In genomic region chr8:67560953-67561352, GRCm38 (mm10) we compare ENCODE assay signal across 35 mouse cellular contexts. TPM values are rescaled to one million over a fixed set of nuclear protein-coding genes. Genes with fewer than 3 reads are reported as not detected.
"Had no signal": no experiment of that assay in that cellular context is flagged by ENCODE, and none has a peak within 500 bp of the region (broad histone marks: within the 10 kb centered on the region; RNA-seq: fewer than 3 reads in every experiment).

No protein-coding gene starts in this region.

- H3K4me2 ChIP-seq: heart, embryonic 11.5 days; heart, embryonic 13.5 days; heart, embryonic 15.5 days; hindbrain, embryonic 13.5 days; intestine, embryonic 15.5 days; limb, embryonic 13.5 days; limb, embryonic 15.5 days had no signal

- H3K36me3 ChIP-seq: heart, embryonic 13.5 days; heart, embryonic 15.5 days; hindbrain, embryonic 13.5 days; intestine, embryonic 15.5 days; limb, embryonic 13.5 days; limb, embryonic 15.5 days had no signal

- H3K9ac ChIP-seq: heart, embryonic 13.5 days; heart, embryonic 15.5 days; hindbrain, embryonic 13.5 days; intestine, embryonic 15.5 days; limb, embryonic 13.5 days; limb, embryonic 15.5 days had no signal

- H3K27me3 ChIP-seq: heart, embryonic 13.5 days; heart, embryonic 15.5 days; hindbrain, embryonic 13.5 days; intestine, embryonic 15.5 days; limb, embryonic 13.5 days; limb, embryonic 15.5 days had no signal

- DNase-seq: gastrocnemius, adult 2 months; gastrocnemius, postnatal 10 days; gastrocnemius, postnatal 25 days; heart, adult 11 months; heart, adult 2 months; heart, postnatal 14 days; heart, postnatal 36 days; kidney, adult 18-20 months; kidney, adult 8-10 months; kidney, postnatal 10 days; kidney, postnatal 25 days; kidney, postnatal 4 days; left cerebral cortex, postnatal 4 days had no signal

- H3K4me3 ChIP-seq: gastrocnemius, adult 2 months; heart, adult 2 months; heart, embryonic 13.5 days; heart, embryonic 15.5 days; hindbrain, embryonic 13.5 days; intestine, embryonic 15.5 days; layer of hippocampus, adult 2 months; left cerebral cortex, adult 2 months; limb, embryonic 13.5 days; limb, embryonic 15.5 days had no signal

- H3K27ac ChIP-seq: gastrocnemius, adult 2 months; heart, adult 2 months; heart, embryonic 13.5 days; heart, embryonic 15.5 days; hindbrain, embryonic 13.5 days; intestine, embryonic 15.5 days; layer of hippocampus, adult 2 months; left cerebral cortex, adult 2 months; limb, embryonic 13.5 days; limb, embryonic 15.5 days had no signal

- ATAC-seq: hindbrain, embryonic 16.5 days; inflammation-experienced regulatory T-cells, adult 6 months; intestine, embryonic 15.5 days; intestine, postnatal 0 days had no signal

- H3K9me3 ChIP-seq: heart, embryonic 13.5 days; heart, embryonic 15.5 days; hindbrain, embryonic 13.5 days; intestine, embryonic 15.5 days; limb, embryonic 13.5 days; limb, embryonic 15.5 days had no signal

- H3K4me1 ChIP-seq: heart, embryonic 13.5 days; heart, embryonic 15.5 days; hindbrain, embryonic 13.5 days; intestine, embryonic 15.5 days; limb, embryonic 13.5 days; limb, embryonic 15.5 days had no signal

RNA-seq across cellular contexts. Expression of gene Nat3, which starts 37.3 kb away (rescaled TPM):
- total RNA-seq: gastrocnemius, adult 2 months; gastrocnemius, postnatal 10 days; gastrocnemius, postnatal 25 days; heart, adult 2 months; heart, postnatal 14 days; heart, postnatal 36 days; hematopoietic stem cell, adult 5-6 weeks; layer of hippocampus, adult 2 months; layer of hippocampus, postnatal 10 days; layer of hippocampus, postnatal 25 days; left cerebral cortex, adult 2 months; left cerebral cortex, postnatal 25 days; left cerebral cortex, postnatal 4 days had no signal
- polyA plus RNA-seq: frontal cortex, adult 2 months; gonadal fat pad, adult 2 months; heart, adult 2 months; heart, embryonic 11.5 days; heart, embryonic 13.5 days; hindbrain, embryonic 11.5 days; hindbrain, embryonic 13.5 days; hindbrain, embryonic 16.5 days; inflammation-experienced regulatory T-cells, adult 6 months; intestine, embryonic 15.5 days; intestine, postnatal 0 days; kidney, embryonic 14.5 days; kidney, embryonic 16.5 days; limb, embryonic 11.5 days; limb, embryonic 13.5 days; limb, embryonic 15.5 days had no signal
